Mouse (Mus musculus) thymus, postnatal 14 days (tissue): ENCODE measurements around the gene Nxpe4.
A peak's percentile ranks its signal among the peaks of the same experiment; 100 is the strongest.
"Not testable (repeated sequence)": the region's sequence is repeated elsewhere in the genome, so short reads cannot be mapped to it uniquely, and the experiment has no call there.

Source experiments
- DNase-seq: peaks from one replicate; pipeline ENCODE4 v3.0.0; 2021

Nxpe4 gene

DNA sequence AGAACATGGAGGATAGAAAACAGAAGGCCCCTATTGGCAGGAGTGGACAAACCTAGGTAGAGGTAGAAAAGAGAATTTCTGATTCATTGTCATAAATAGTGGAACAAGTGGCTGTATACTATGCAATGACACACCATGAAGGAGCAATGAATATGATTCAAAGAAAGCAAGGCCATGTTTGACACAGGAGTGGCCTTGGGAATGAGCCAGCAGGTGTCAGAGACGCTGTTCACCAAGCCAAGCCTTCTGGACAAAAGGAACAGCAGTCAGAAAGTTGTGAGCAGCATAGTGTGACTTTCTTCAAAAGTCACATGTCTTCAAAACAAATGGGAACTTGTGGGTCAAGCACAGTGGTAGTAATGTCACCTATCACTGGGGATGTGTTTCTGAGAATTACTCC lies 80.0 kb downstream of the Nxpe4 start:
- no peak for DNase-seq

DNA sequence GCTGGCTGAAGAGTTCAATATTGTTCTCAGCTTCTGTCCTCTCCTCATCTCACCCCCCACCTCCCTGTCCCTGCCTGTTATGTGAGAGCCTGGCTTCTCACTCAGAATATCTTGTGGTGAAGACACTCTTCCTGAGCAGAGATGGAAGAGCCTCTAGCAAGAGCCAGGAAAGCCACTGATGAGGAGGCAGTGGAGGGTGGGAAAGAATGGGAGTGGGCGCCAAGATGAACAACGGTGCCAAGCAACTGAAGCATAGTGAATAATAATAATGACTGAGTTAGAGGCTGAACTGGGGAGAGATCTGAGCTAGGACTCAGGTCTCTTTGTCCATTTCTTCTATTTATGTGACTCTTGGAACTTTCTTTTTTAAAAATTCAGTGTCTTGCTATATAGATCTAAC lies 80.9 kb downstream of the Nxpe4 start:
- no peak for DNase-seq

DNA sequence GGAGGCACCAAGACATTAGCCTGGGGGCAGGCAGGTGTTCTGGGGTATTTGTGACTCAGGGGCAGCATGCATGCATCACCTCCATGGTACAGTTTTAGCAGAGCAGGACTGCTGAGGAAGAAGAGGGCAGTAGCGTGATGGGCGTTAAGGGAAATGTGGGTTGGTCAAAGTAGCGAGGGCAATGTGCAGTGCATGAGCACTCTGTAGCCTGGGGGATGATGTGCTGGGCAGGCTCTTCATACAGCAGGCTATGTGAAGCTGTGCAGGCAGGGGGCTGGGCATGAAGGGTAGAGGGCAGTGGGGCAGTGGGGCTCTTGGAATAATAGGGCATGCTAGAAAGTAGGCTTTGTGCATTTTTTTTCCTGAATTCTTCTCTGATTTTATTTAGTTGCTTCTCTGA lies 82.4 kb downstream of the Nxpe4 start:
- no peak for DNase-seq

DNA sequence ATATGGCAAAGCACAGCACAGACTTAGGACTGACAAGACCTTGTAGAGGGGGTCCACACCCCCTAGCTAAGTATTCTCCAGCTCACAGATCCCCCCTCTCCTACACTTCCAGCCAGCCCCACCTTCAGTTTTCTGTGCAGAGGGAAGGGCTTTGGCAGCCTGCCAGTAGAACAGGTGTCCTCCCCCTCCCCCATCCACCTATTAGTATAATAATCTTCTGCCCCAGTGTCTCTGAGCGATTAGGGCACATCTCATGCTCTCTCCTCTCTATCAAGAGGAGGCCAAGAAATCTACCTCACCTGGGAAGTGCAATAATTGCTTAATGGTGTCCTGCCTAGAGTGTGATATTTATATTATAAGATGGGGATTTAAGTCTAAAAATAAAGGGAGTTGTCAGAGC lies 83.7 kb downstream of the Nxpe4 start:
- no peak for DNase-seq

DNA sequence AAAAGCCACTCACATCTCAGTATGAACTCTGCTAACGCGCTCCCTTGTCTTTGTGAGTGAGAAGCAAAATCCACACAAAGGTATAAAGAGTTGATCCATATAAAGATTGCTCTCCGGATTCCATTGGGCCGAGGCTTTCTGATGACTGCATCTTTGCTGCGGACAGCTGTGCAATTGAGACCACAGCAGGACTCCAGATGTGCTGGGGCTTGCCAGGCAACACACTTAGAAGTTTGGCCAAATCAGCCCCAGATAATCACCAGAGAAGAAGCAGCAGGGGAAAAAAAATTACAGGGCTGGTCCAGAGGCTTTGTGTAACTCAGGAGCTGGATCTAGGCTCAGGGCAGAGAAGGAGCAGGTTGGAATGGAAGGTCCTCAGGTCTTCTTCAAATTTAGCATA lies 85.5 kb downstream of the Nxpe4 start:
- DNase-seq: no peak

DNA sequence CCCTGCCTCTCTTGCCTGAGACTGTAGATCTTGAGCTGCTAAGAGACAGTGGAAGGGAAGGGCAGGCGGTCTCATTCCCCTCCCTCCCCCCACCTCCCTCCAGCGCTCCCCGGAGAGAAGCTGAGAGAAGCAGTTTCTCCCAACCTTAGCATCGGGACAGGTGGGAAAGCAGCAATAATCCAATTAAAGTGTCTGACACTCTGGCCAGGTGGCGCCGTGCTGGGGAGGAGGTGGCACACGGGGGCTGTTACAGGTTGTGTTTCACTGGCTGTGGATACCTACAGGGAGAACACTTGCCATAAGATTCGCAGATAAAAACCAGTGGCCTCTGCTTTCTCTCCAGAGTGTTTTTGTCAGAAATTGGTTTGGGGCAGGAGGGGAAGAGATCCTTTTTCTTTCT lies 90.4 kb downstream of the Nxpe4 start:
- no peak for DNase-seq

DNA sequence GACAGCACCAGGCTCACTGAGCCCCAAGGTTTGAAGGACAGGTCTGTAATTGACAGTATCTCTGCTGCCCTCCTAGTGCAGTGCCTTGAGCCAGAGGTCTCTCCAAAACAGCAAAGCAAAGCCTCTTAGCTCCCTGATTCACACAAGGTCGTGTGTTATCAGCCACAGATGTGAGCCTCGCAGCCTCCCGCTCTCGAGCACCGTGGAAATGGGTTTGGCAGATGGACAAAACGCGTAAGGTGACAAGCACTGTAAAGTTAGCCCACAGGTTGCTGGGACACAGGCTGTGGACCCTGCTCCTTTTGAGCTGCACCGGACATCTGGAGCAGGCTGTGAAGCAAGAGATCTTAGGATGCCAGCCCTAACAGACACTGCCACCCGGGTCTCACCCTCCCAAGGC lies 95.2 kb downstream of the Nxpe4 start:
- DNase-seq: no peak

DNA sequence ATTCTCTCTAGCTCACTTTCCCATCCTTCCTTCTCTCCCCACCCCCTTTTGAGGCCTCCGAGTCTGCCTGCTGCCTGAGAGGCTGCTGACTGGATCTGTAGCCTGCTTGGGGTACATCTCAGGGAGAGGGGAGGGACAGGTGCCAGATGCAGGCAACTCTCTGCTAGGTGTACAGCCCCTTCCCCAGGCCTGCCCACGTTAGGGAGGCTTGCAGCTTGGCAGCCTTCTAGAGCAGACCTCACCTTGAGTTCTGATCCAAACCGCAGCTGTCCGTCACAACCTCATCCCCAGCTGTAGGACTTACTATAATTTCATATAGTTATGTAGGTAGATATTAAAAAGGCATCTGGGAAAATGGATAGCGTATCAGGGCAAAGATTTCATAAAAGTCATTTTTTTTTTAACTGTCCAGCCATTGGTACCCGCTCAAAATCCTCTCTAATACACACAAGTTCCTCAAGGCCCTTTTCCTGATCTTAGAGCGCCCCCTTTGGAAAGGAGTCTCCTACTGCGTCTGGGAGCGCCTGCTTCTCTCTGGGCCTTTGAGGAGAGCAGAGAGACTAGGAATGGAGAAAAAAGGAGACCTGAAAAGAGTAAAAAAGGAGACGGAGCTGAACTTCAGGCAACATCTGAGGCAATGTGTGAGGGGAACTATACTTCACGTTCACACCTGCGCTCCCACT lies 96.1 kb downstream of the Nxpe4 start:
- DNase-seq: peak; percentile 30

DNA sequence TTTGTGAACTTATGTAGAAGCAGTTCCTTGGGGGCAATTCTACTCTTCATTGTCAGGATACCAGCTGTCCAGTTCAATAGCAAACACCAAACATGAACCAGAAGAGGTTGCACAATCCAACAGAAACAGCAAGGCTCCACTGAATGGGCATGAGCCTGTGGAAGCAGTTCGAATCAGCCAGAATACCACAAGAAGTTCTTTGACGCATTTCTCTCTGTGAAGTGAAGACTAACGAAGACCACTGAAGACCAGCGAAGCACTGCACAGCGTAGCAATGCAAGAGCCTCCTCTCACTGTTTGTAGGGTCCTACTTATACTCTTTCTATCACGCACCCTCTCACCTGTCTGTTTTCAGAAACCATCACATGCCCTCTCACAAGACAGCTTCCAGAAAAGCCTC lies 102.8 kb downstream of the Nxpe4 start:
- no peak for DNase-seq

DNA sequence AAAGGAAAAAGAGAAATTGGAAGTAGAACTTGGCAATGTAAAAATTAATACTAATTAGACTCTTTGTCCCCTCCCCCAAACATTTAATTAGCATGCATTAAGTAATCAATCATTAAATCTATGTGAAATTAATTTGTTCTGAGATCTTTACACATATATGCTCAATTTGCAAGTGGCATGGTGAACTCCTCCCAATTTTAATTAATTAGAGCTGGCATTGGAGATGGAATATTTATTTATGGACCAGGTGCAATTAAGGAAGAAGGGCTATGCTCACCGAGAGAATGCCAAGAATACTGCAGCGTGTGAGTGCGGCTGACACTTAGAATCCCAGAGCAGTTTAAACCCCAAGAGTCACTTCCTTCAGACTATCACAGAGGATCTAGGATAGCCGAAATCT lies 103.7 kb downstream of the Nxpe4 start:
- DNase-seq: no peak

DNA sequence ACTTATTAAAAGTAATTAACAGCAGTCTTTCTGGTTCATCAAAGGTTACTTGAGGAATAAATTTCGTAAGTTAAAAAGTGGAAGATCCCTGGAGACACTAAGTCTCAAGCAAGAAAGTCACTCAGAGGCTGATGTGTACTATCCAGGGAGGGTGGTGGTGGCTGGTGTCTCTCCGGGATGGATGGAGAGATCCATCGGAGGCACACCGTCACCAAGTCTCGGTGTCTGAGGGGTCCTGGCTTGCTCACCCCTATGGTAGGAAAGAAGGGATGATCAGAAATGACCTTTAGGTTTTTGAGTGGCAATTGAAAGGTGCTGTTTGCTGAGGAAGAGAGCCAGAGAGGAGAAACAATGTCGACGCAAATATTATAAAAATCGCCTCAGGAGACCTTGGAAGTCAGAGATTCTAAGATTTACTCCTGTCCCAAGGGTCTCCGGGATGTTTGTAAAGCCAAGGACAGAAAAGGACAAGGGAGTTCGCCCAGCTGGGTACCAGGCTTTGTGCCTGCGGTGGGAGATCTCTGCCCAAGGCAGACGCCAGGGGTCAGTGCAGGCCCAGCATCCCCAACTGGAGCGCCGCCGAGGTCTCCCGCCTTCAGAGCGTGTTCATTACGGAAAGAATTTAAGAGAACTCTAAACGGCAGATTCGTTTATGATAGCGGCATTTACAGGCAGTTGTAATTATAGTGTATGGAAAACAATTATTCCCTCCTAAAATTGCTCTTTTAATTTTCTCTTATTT lies 104.6 kb downstream of the Nxpe4 start:
- peak; percentile 79 for DNase-seq

DNA sequence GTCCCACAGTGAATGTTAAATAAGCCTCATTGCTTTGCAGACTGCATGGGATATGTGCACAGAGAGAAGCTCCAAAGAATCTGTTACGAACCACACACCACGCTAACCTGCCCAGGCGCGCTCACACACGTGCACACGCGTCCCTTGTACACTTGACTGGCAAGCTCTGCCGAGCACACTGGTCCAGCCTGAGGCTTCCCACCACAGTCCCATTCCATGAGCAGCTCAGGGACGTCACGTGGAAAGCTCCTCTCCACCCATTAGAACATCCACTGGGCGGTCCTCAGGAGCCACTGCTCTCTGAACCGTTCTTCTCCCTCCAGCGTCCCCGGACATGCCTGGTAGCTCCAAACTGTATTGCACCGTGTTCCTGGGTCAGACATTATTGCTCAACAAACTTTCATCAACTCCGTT lies 105.2 kb downstream of the Nxpe4 start:
- DNase-seq: peak; percentile 28

DNA sequence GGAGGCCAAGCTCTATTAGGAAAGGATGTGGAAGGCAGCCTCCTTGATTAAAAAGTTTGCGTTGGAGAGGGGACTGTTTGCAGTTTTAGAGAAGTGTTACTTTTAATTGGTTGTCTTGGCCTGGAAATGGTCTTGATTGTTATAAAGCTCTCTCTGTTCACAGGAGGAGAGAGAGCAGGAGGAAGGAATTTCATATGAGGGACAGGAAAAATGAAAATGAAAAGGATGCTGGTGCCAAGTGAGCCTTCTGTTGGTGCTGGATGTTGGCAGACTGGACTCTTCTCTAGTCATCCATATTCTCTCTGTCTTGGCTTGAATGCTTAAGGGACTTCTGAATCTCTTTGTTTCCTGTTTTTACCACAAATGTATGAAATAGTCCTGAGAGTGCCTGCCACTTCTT lies 106.1 kb downstream of the Nxpe4 start:
- no peak for DNase-seq

DNA sequence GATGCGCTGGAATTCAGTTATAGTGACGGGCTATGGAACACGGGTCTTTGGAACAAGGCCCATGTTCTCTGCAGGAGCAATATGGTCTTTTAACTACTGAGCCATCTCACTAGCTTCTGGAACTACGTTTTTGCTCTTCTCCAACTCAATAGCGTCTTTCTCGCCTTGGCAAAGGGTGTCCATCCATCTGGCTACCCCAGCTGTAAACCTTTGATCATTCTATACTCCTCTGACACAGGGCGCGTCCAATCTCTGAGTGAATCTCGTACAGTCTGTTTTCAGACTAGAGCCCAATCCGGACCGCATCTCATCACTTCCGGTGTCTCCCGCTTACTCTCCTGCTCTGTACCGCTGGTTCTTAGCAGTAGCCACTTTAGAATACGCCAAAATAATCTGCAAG lies 115.0 kb downstream of the Nxpe4 start:
- no peak for DNase-seq

DNA sequence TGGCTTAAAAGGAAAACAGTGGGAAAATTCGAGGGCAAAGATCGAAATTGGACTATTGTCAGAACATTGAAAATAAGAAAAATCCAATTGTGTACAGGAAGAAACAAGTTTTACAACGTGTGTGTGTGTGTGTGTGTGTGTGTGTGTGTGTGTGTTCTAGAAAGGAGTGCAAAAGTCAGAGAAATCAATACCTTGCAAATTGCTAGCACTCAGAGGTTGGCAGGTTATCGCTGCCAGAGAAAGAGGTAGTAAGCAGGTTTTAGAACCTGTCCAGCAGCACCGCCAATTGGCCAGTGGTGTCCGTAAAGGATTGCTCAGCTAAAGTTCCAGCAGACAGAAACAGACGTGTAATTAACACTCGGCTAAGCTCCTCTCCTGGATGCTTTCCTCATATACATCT lies 122.4 kb downstream of the Nxpe4 start:
- DNase-seq: no peak

DNA sequence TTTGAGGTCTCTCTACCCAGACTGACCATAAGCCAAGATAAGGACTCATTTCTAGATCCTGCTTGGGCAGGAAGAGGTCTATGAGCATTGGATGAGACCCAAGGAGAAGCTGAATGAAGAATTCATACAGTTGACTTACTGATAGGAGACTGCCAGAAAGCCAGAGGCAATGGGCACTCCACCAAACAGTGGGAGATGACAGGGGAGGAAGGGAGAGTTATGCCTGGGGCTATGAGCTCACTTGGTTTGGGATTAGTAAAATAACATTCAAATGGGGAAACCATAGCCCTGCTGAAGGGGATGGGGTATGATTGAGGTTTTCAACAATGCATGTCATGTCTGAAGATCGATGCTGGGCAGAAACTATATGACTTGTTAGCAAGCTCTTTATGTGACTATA lies 128.5 kb downstream of the Nxpe4 start:
- DNase-seq: no peak

DNA sequence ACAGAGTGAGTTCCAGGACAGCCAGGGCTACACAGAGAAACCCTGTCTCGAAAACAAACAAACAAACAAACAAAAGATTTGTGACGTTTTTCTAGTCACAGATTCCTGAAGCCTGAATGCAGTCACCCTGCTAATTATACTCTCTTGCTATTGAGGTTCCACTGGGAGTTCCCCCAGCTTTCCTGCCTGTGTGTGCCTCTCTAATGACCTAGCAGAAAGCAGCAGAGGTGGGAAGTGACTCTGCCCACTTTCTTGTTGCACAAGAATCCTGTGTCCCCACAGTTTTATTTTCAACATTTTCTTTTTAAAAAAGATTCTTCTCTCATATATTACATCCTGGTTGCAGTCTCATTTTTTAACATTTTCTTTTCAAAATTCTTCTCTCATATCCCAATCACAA lies 132.9 kb downstream of the Nxpe4 start:
- no peak for DNase-seq

DNA sequence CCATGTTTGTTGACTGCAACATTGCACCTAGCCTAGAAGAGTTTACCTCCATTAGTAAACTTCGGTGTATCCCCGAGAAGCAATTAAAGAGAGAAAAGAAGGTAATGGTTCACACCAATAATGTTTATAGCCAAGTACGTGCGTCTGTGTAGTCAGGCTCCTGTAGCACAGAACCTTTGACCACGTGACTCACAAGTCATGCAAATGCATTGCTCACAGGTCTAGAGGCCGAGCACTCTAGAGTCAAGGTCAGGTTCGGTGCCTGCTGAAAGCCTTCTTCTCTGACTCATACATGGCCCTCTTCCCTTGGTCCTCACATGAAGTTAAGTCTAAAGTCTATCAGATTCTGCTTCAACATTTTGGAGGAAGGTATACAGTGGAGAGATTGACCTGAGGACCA lies 137.2 kb downstream of the Nxpe4 start:
- DNase-seq: no peak

DNA sequence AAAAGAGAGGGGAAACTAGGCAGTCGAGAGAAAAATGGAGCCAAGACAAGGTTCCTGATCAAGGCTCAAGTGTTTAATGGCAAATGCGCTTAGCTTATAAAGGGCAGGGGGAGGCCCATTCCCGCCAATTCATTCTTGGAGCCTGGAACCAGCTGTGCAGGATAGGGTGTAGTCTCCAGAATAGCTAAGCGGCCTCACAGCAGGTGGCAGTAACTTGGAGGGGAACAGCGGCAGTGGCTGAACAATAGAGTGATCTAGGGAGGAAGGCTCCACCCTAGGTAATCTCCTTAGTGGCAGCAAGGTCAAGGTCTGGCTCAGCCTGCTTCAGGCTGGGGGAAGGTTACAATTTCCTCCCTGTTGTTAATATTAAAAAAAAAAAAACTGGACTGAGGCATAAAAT lies 141.7 kb downstream of the Nxpe4 start:
- DNase-seq: not testable (repeated sequence)

DNA sequence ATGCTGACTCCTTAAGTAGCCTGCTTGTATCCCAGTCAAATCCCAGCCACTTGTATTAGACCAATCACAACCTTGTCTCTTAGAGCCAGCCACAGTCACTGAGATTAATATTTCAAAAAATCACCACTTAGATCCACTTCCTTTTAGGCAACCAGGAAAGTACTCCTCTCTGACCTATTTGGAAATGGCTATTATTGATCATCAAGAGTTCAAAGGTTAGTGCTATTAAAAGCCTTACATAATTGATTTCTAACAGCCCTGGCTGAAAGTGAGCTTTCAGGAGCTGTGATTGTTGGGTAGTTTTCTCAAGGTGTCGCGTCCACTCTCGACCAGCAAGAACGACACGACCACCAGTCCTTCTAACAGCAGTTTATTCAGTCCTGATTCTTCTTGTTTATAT lies 149.4 kb downstream of the Nxpe4 start:
- no peak for DNase-seq

DNA sequence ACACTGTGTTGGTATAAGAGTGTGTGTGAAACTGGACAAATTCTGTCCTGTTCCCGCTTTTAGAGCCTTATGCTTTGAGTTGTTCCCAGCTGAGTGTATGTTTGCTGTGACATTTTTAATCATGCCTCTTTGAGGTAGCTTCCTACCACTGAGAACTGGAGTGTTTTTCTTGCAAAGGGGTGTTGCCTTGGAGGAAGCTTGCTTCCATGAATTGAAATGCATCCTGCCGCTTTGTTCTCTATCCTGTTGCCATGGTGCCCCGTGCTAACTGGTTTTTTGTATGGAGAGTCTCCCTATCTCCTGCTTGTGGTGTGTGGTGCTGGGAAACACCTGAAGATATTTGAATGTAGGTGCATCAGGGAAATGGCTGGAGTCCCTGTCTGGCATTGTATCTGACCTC lies 152.4 kb downstream of the Nxpe4 start:
- DNase-seq: no peak

DNA sequence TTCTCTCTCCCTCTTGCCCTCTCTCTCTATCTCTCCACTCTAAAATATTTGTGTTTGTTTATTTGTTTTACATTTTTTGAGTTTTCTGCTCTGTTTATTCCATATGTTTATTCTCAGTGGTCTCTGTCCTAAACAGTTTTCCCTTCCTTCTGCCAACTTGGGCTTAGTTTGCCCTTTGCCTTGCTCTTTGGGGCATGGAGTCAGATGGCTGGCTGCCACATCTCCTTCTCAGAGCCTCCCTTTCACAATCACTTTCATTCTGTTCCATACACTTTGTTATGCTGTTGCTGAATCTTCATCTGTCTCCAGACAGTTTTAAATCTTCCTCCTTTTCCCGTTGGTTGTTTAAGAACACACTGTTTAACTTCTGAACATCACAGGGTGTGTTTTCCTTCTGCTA lies 154.0 kb downstream of the Nxpe4 start:
- no peak for DNase-seq

DNA sequence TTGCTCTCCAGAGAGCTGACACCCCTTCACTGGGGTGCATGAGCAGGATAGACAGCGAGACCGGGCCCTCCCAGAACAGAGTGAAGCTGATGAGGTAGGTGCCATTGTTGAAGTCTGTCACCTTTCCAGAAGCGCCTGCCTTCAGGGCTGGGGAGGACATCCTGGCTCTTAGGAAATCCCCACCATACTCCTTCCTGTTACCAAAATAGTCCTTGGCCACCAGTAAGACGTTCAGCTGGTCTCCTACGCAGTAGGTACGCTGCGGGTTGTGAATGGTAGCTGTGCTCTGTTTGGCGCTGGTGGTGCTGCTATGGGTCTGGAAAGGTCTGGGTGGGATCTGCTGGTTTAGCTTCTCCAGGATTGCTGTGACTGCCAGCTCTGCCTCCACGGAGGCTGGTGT lies 164.5 kb downstream of the Nxpe4 start:
- DNase-seq: no peak

DNA sequence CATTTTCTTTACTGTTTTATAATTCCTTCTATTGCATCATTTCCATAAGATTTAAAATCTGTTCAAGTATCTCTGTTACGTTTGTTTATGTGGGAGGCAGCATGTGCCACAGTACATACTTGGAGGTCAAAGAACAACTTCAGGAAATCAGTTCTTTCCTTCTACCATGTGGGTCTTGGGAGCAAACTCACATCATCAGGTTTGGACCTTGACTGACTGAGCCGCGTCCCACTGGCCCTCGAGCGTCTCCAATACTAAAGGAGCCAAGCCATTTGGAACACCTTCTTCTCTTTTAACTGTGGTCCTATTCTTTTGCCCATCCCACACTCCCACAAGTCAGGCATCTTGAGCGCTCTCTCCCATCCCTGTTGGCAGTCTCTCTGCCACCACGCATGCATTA lies 167.8 kb downstream of the Nxpe4 start:
- DNase-seq: no peak
